ENCODE assay signal across 9 mouse cellular contexts in genomic region chr7:28793834-28794233, GRCm38 (mm10). TPM values are rescaled to one million over a fixed set of nuclear protein-coding genes. Genes with fewer than 3 reads are reported as not detected.
DNase-seq lines count a peak whose midpoint lies in the region; ATAC-seq lines count a peak whose summit lies in the region.
"Had no signal": no experiment of that assay in that cellular context is flagged by ENCODE, and none has a peak within 500 bp of the region (broad histone marks: within the 10 kb centered on the region; RNA-seq: fewer than 3 reads in every experiment).

No protein-coding gene starts in this region.

- no peak overlapping the region for H3K27ac ChIP-seq in kidney, embryonic 16.5 days (ENCODE audit: low read length)
- H3K27ac ChIP-seq: macrophage had no signal

- no peak overlapping the region for H3K9ac ChIP-seq in kidney, embryonic 16.5 days (replicated peaks; ENCODE audit: low read length)

- H3K4me3 ChIP-seq in kidney, embryonic 16.5 days (ENCODE audit: low read length), result no peak overlapping the region

- H3K27me3 ChIP-seq in kidney, embryonic 16.5 days (ENCODE audit: insufficient read depth, low read length), result no peaks in the 10 kb centered on the region

- H3K9me3 ChIP-seq in kidney, embryonic 16.5 days (ENCODE audit: low read length), result no peaks in the 10 kb centered on the region

- no peak for ATAC-seq in kidney, embryonic 16.5 days (ENCODE audit: low FRiP score, low TSS enrichment)

- H3K4me2 ChIP-seq in kidney, embryonic 16.5 days (replicated peaks; ENCODE audit: low read depth, low read length), result no peak overlapping the region

- H3K4me1 ChIP-seq in kidney, embryonic 16.5 days (ENCODE audit: insufficient read depth, low read length), result peaks cover 16% of the 10 kb centered on the region

- 34% methylated on average over 2 of the region's 2 CpGs for WGBS in kidney, embryonic 16.5 days

- H3K36me3 ChIP-seq in kidney, embryonic 16.5 days (ENCODE audit: insufficient read depth, low read length), result no peaks in the 10 kb centered on the region

- DNase-seq in adrenal gland, postnatal 14 days, result peak; percentile 43
- no peak for DNase-seq in adrenal gland, adult 2 months
- DNase-seq in kidney, postnatal 25 days, result peak; percentile 62
- DNase-seq in kidney, postnatal 36 days, result peak; percentile 62 to 72
- DNase-seq in thymus, postnatal 10 days (ENCODE audit: low spot score in 2 of 2), result peak; percentile 61 to 71
- DNase-seq in cerebellum, postnatal 4 days (ENCODE audit: low spot score in 2 of 2), result no peak
- no peak for DNase-seq in ovary, postnatal 10 days (ENCODE audit: low spot score)

RNA-seq across cellular contexts. Expression of gene Rinl, which starts 5.1 kb away (rescaled TPM):
- 3.1 and 7.3 TPM in 2 replicates for total RNA-seq in adrenal gland, postnatal 14 days (2021)
- total RNA-seq in adrenal gland, adult 2 months (2021), result 1 to 10 TPM; 2.9 to 3.7 TPM
- polyA plus RNA-seq in adrenal gland, adult 2 months (2012; rRNA removed), result 3.0 and 4.1 TPM in 2 replicates
- polyA plus RNA-seq in kidney, embryonic 16.5 days (2015; fragmentation: Nextera tagmentation; extraction: Ambion mirVana), result 7.0 and 7.7 TPM in 2 replicates

RNA-seq across cellular contexts. Expression of gene Hnrnpl, which starts 14.5 kb away (rescaled TPM):
- 423 and 480 TPM in 2 replicates for total RNA-seq in adrenal gland, postnatal 14 days (2021)
- total RNA-seq in adrenal gland, adult 2 months (2021), result 100 to 1,000 TPM; 382 to 408 TPM
- 119 and 120 TPM in 2 replicates for polyA plus RNA-seq in adrenal gland, adult 2 months (2012; rRNA removed)
- 204 and 224 TPM in 2 replicates for polyA plus RNA-seq in kidney, embryonic 16.5 days (2015; fragmentation: Nextera tagmentation; extraction: Ambion mirVana)

RNA-seq across cellular contexts. Expression of gene Nfkbib, which starts 26.5 kb away (rescaled TPM):
- total RNA-seq in adrenal gland, postnatal 14 days (2021), result 38.5 and 43.0 TPM in 2 replicates
- 10 to 100 TPM; 38.0 to 62.9 TPM for total RNA-seq in adrenal gland, adult 2 months (2021)
- 97.6 and 122 TPM in 2 replicates for polyA plus RNA-seq in adrenal gland, adult 2 months (2012; rRNA removed)
- polyA plus RNA-seq in kidney, embryonic 16.5 days (2015; fragmentation: Nextera tagmentation; extraction: Ambion mirVana), result 48.5 and 53.2 TPM in 2 replicates

RNA-seq across cellular contexts. Expression of gene Sirt2, which starts 27.3 kb away (rescaled TPM):
- total RNA-seq in adrenal gland, postnatal 14 days (2021), result 66.5 and 78.3 TPM in 2 replicates
- 10 to 100 TPM; 86.0 to 87.0 TPM for total RNA-seq in adrenal gland, adult 2 months (2021)
- polyA plus RNA-seq in adrenal gland, adult 2 months (2012; rRNA removed), result 57.3 and 59.0 TPM in 2 replicates
- polyA plus RNA-seq in kidney, embryonic 16.5 days (2015; fragmentation: Nextera tagmentation; extraction: Ambion mirVana), result 67.3 and 75.0 TPM in 2 replicates

RNA-seq across cellular contexts. Expression of gene Ech1, which starts 31.2 kb away (rescaled TPM):
- total RNA-seq in adrenal gland, postnatal 14 days (2021), result 1,138 and 1,196 TPM in 2 replicates
- total RNA-seq in adrenal gland, adult 2 months (2021), result 100 to 1,000 TPM; 520 to 711 TPM
- 486 and 560 TPM in 2 replicates for polyA plus RNA-seq in adrenal gland, adult 2 months (2012; rRNA removed)
- polyA plus RNA-seq in kidney, embryonic 16.5 days (2015; fragmentation: Nextera tagmentation; extraction: Ambion mirVana), result 198 and 214 TPM in 2 replicates

Comparison
In these comparisons a context has a peak if more than half of its experiments do, and no peak if none do; other contexts are left out.
1. DNase-seq: peak in adrenal gland, postnatal 14 days (single experiment), kidney, postnatal 25 days (2 of 2), kidney, postnatal 36 days (2 of 2) and thymus, postnatal 10 days (2 of 2); none in adrenal gland, adult 2 months (single experiment), cerebellum, postnatal 4 days (0 of 2) and ovary, postnatal 10 days (single experiment).